ENCODE assay signal across 11 mouse cellular contexts in the genomic region with DNA sequence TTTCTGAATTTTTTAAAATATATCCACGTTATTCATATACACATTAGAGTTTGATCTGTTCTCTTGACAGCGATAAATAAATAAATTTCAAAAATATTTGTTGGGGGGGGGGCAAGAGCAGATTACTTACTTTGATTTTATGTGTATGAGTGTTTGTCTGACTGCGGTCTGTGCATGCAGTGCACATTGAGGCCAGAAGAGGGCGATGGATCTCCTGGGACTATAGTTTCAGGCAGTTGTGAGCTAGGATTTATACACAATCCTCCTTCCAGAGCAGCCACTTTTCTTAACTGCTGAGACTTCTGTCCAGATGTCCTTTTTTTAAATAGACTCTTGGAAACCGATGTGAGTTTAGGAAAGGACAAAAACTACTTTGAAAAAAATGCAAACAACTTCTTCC.
DNase-seq lines count a peak whose midpoint lies in the region; ATAC-seq and TF ChIP-seq lines count a peak whose summit lies in the region.
"Had no signal": no experiment of that assay in that cellular context is flagged by ENCODE, and none has a peak within 500 bp of the region (broad histone marks: within the 10 kb centered on the region; RNA-seq: fewer than 3 reads in every experiment).

No protein-coding gene starts in this region.

- no peak overlapping the region for H3K4me3 ChIP-seq in E14TG2a.4 (replicated peaks; ENCODE audit: low read length)
- no peak overlapping the region for H3K4me3 ChIP-seq in lung, adult 2 months (replicated peaks; ENCODE audit: extremely low read depth, low read depth, low read length)
- H3K4me3 ChIP-seq: embryonic facial prominence, embryonic 13.5 days; midbrain, embryonic 12.5 days; stomach, embryonic 15.5 days had no signal

- H3K36me3 ChIP-seq in E14TG2a.4 (ENCODE audit: insufficient read depth, low read length), result no peaks in the 10 kb centered on the region
- H3K36me3 ChIP-seq: embryonic facial prominence, embryonic 13.5 days; midbrain, embryonic 12.5 days; stomach, embryonic 15.5 days had no signal

- H3K27me3 ChIP-seq in E14TG2a.4 (ENCODE audit: insufficient read depth, low read length), result no peaks in the 10 kb centered on the region
- H3K27me3 ChIP-seq: embryonic facial prominence, embryonic 13.5 days; midbrain, embryonic 12.5 days; stomach, embryonic 15.5 days had no signal

- 59% methylated on average over 5 of the region's 5 CpGs for WGBS in lung, adult 2 months

- no peak for DNase-seq in frontal cortex, postnatal 10 days (ENCODE audit: low spot score in 2 of 2)
- peak; percentile 37 to 43 for DNase-seq in layer of hippocampus, postnatal 10 days (ENCODE audit: low spot score in 2 of 2)
- DNase-seq in layer of hippocampus, adult 8-10 months (ENCODE audit: low spot score in 2 of 2), result no peak
- DNase-seq in brain, embryonic 14.5 days (ENCODE audit: low read depth), result no peak
- DNase-seq in lung, adult 2 months, result no peak

- no peak for TF ChIP-seq POLR2A in brain, embryonic 14.5 days (IDR thresholded peaks at IDR 0.05; ENCODE audit: borderline replicate concordance, extremely low read depth, insufficient read depth, insufficient read length, poor library complexity, severe bottlenecking)
- TF ChIP-seq POLR2A in lung, adult 2 months (IDR thresholded peaks at IDR 0.05; ENCODE audit: borderline replicate concordance, extremely low read depth, low read depth, low read length), result no peak

- no peaks in the 10 kb centered on the region for H3K4me1 ChIP-seq in E14TG2a.4 (replicated peaks; ENCODE audit: low read depth, low read length)
- no peaks in the 10 kb centered on the region for H3K4me1 ChIP-seq in lung, adult 2 months (ENCODE audit: control insufficient read depth, insufficient read depth, low read length)
- H3K4me1 ChIP-seq: embryonic facial prominence, embryonic 13.5 days; midbrain, embryonic 12.5 days; stomach, embryonic 15.5 days had no signal

- ATAC-seq in frontal cortex, adult (ENCODE audit: low TSS enrichment), result peak; percentile 34; the same call in 1 of the 2 replicates
- ATAC-seq in erythroblast, adult 5-6 weeks (replicated peaks; ENCODE audit: low FRiP score, poor library complexity, severe bottlenecking), result no peak

- H3K9me3 ChIP-seq in E14TG2a.4 (ENCODE audit: low read length), result no peaks in the 10 kb centered on the region
- H3K9me3 ChIP-seq: embryonic facial prominence, embryonic 13.5 days; midbrain, embryonic 12.5 days; stomach, embryonic 15.5 days had no signal

- peak; percentile 80 for TF ChIP-seq CTCF in E14TG2a.4 (conservative IDR thresholded peaks at IDR 0.05; ENCODE audit: low read length)
- peak; percentile 34; the same call in 1 of the 2 replicates for TF ChIP-seq CTCF in brain, embryonic 14.5 days (IDR thresholded peaks at IDR 0.05; ENCODE audit: borderline replicate concordance, extremely low read depth, insufficient read depth, insufficient read length)
- TF ChIP-seq CTCF in lung, adult 2 months (IDR thresholded peaks at IDR 0.05; ENCODE audit: insufficient read depth, low read length), result no peak

Comparison
In these comparisons a context has a peak if more than half of its experiments do, and no peak if none do; other contexts are left out.
1. DNase-seq: peak in layer of hippocampus, postnatal 10 days (2 of 2); none in frontal cortex, postnatal 10 days (0 of 2), layer of hippocampus, adult 8-10 months (0 of 2), brain, embryonic 14.5 days (single experiment) and lung, adult 2 months (single experiment).